Mouse (Mus musculus) brain, embryonic 14.5 days (tissue): Measurements from ENCODE around the gene Srsf10.

Experiments used
- CTCF ChIP-seq: fragments of 200-500 bp; IDR thresholded peaks from 2 replicates; pipeline ENCODE4 v1.5.1; 2012; ENCODE audit warnings: inconsistent platforms, mild to moderate bottlenecking, moderate library complexity, borderline replicate concordance; ENCODE audit not compliant: insufficient read depth, insufficient read length; ENCODE audit errors: extremely low read depth
- POLR2A ChIP-seq: fragments of 200-500 bp; IDR thresholded peaks from 2 replicates; pipeline ENCODE4 v1.6.1; 2012; ENCODE audit warnings: mild to moderate bottlenecking, inconsistent platforms, borderline replicate concordance; ENCODE audit not compliant: poor library complexity, insufficient read depth, insufficient read length, severe bottlenecking; ENCODE audit errors: extremely low read depth

DNA sequence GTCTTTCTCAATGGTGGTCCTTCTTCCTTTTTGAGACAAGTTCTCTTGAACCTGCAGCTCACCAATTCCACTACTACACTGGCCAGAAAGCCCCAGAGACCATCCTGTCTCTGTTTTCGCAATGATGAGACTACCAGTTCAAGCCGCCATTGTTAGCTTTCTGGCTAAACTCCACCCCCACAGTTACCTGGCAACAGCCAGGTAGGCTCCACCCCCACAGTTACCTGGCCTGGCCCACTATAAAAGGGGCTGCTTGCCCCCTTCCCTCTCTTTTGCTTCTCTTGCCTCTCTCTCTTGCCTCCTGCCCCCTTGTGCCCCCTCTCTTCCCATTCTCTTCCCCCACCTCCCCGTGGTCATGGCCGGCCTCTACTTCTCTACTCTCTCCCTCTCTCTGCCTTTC lies 33.8 kb upstream of the Srsf10 start:
- TF ChIP-seq CTCF (no peak), POLR2A (no peak)
